Mouse (Mus musculus) retina, postnatal 1 day (tissue): ENCODE measurements at regions not wholly inside any gene's neighbourhood (a gene's known extent, or its start where the extent isn't known, plus 50 kb on each side); places are given as distances from the start of the nearest gene placed in this dataset.

ENCODE experiments used
- DNase-seq: peaks from one replicate; pipeline ENCODE4 v3.0.0-alpha.2; 2012

DNA sequence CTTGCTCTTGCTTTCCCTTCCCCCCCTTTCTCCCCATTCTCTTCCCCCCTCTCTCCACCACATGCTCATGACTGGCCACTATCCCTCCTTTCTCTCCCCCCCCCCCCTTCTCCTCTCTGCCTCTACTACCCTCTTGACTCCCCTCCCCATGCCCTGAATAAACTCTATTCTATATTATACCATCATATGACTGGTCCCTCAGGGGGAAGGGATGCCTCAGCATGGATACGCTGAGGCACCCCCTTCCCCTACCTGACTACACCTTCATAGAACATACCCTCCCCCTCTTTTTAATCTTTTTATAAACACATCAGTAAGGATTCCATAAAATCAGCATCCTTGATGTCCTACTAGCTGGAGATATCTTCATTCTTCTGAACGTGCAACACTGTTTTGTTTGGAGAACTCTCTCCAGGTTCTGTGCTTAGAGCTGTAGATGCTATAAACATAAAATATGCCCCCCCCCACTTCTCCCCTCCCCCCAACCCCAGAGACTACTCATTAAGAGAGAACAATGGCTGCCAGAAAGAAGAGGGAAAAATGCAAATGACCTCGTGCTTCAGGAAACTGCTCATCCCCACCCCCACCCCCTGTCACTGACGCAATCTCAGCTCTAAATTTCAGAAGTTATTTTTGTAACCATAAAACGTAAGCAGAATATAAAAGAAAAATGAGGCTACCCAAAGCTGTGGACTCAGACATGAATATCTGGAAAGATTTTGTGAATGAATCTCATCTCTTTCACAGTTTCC lies 102.3 kb downstream of the Pja2 start:
- DNase-seq = no peak

DNA sequence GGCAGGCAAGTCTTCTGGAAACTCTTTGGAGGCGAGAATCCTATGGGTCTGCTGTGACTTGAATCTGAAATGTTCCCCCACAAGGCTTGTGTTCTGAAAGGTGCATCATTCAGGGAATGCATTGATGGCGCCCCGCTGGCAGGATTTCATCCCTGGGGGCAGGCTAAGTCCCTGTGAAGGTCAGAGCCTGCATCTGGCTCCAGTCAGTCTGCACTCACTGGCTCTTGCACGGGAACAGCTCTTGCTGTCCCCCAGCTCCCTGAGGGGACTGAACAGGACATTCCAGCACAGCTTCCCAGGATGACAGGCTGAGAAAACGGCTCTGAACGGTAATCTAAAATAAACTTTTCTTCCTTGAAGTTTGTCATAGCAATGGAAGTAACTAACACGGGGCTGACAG lies 117.1 kb downstream of the Pja2 start:
- peak; percentile 35 for DNase-seq

- DNase-seq = no peak
Measured at GRCm38 (mm10) chr17:64213251-64213650, 118.5 kb downstream of the Pja2 start.

DNA sequence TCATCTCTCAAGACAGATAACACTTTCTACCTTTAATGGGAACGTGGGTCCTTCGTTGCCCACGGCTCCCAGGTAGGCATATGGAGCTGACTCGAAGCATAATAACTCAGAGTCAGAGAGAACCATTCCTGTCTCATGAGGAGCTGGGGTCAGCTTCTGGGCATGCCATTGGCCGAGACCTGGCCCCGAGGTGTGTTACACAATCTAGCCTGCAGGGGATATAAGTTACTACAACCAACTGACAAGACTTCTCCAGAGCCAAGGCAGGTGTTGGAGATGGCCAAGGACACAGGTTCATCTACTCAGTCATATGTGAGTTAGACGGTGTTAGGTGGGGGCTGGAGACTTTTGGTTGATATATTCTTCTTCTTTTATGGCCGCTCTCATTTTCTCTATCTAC lies 120.4 kb downstream of the Pja2 start:
- no peak for DNase-seq

- DNase-seq = no peak
Measured at GRCm38 (mm10) chr17:64210366-64210765, 121.3 kb downstream of the Pja2 start.

DNA sequence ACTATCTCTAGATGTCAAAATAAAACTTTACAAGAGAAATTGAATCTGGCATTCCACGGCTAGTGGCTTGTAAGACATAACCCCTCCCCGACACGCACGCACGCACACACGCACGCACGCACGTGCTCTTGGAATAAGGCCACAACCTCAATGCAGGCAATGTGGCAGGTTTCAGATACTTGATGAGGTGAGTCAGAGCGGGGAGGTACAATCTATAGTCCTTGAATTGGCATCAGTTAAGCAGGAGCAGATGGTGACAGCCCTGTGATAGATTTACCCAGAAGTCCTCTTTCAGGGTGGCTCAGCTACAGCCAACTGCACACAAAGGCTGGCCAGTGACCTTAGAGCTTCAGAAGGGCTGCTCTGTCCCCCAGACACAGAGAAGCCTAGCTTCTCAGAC lies 122.1 kb downstream of the Pja2 start:
- no peak for DNase-seq

DNA sequence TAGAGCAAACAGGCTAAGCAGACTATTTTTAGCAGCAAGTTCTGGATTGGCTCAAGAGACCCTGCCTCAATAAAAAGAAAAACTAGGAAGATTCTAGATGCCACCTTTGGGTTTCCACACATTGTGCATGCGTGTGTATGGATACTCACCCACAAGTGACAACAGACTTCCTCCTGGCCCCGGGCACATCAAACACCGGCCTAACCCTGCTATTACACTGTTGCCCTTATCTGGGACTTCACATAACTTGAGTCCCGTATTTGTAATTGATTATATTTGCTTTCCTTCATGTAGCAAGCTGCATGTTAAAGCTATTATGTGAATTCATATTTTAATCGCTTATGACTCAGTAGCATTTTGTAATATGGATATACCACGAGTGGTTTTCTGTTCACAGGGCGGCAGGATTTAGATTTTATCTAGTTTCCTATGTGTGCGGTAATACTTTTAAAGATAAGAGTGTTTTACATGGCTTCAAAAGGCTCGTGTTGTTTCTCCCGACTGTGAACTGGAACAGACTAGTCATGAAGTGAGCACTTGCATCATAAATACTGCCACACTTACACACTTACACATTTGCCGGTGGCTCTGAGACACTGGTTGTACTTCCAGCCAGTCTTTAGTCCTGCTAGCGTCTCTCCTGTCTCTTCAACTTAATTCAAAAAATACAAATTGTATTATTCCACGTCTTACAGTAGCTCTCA lies 123.4 kb downstream of the Pja2 start:
- DNase-seq = no peak

GRCm38 (mm10) chr17:64206196-64206718 lies 125.5 kb downstream of the Pja2 start:
- no peak for DNase-seq

- no peak for DNase-seq
Measured at GRCm38 (mm10) chr17:64203611-64204010, 128.1 kb downstream of the Pja2 start.

DNA sequence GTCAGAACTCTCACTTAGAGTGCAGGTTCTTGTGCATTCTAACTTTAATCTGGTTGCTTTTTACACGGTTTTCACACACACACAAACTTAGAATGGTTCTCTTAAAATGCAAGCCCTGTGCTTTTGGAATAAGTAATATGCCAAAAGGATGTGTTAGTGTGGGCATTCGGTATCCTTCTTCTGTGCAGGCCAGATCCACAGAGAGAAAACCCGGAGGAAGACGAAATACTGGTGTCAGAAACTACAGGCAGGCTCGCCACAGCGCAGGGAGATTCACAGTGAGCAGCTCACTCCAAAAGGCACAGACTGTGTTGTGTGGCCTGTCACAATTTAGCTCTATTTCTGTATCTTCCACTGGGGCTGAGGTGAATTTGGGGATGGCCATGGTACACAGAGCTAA lies 129.5 kb downstream of the Pja2 start:
- no peak for DNase-seq

GRCm38 (mm10) chr17:64201609-64202008 lies 130.1 kb downstream of the Pja2 start:
- DNase-seq = no peak

DNA sequence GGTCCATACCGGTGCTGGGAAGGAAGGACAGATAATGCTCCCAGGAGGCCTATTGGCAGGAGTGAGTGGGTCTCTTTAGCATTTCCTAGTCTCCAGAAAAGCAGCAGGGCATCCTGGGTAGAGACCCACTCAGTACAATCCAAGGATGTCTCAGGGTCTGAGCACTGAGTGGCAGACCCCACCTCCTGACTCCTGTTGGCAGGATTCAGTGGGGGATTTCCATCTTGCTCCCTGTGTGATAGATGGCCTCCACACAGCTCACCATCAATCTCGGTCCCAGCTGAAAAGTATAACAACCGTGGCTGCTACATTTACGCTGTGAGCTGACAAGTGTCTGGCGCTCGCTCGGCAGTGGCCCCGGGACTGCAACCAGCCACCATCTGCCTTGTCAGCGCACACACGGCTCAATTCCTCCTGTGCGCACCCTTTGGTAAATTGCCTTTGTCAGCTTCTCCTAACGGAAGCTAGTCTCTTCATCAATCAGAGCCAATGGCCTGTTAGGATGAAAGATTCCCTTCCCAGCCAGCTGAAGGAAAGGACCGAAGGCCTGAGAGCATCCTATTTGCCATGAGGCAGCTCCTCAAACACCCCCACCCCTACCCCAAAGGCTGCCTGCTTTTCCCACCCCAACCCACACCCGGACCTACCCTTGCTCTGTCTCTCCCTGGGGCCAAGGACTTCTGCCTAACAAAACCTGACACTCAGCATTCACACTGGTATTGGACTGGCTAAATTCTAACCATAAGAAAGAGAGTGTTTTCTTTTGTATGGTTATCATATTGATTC lies 131.4 kb downstream of the Pja2 start:
- DNase-seq = peak; percentile 30

DNA sequence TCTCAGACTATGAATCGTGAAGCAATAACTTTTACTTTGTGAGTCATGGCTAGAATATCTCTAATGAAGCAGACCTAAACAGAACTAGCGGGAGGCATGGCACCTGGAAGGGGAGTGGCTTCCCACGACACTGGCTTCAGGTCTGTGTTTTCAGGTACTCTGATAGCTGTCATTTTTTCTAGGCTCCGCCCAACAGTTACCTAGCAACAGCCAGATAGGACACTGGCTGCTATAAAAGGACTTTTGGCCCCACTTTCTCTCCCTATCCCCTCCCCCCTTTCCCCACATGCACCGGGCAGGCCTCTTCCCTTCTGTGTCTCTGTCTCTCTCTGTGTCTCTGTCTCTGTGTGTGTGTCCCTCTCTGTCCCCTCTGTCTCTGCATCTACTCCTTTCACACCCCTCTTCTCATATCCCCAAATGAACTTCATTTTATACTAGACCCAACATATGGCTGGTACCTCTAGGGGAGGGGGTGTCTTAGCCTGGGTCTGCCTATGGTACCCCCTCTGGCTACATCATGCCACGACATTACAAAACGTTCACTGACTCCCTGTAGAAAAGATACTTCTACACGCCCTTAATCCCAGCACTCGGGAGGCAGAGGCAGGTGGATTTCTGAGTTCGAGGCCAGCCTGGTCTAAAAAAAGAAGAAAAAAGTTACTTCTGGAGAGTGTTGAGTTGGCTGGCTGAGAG lies 132.3 kb downstream of the Pja2 start:
- DNase-seq = no peak

- no peak for DNase-seq
Measured at GRCm38 (mm10) chr17:64196437-64196836, 135.3 kb downstream of the Pja2 start.

- DNase-seq = no peak
Measured at GRCm38 (mm10) chr17:64193055-64193454, 138.7 kb downstream of the Pja2 start.
